ENCODE assay signal across 8 mouse cellular contexts in genomic region chr7:58626305-58627155, GRCm38 (mm10). TPM values are rescaled to one million over a fixed set of nuclear protein-coding genes. Genes with fewer than 3 reads are reported as not detected.
A peak's percentile ranks its signal among the peaks of the same experiment; 100 is the strongest.
DNase-seq lines count a peak whose midpoint lies in the region; ATAC-seq and TF ChIP-seq lines count a peak whose summit lies in the region.

No protein-coding gene starts in this region.

- peak; percentile 29 to 68 for DNase-seq in heart, adult 2 months
- DNase-seq in heart, embryonic 10.5 days (ENCODE audit: low spot score): no peak
- DNase-seq in Muller cell, postnatal 12 days (ENCODE audit: inconsistent ontology term): peak; percentile 11
- DNase-seq in gastrocnemius, adult 18-20 months (ENCODE audit: low spot score): peak; percentile 66
- no peak for DNase-seq in forebrain, embryonic 10.5 days (ENCODE audit: extremely low spot score, low spot score)
- DNase-seq in midbrain, embryonic 14.5 days: no peak
- no peak for DNase-seq in thymus, postnatal 25 days

- H3K4me2 ChIP-seq in lung, embryonic 15.5 days: no peak overlapping the region
- H3K4me2 ChIP-seq in midbrain, embryonic 14.5 days (ENCODE audit: low read length): no peak overlapping the region

- peak overlapping the region; percentile 62 for H3K27ac ChIP-seq in heart, adult 2 months
- no peak overlapping the region for H3K27ac ChIP-seq in heart, embryonic 10.5 days
- 0 out of 2 replicates have a peak overlapping the region, but pooled peaks have one; percentile 10 for H3K27ac ChIP-seq in lung, embryonic 15.5 days
- H3K27ac ChIP-seq in forebrain, embryonic 10.5 days: no peak overlapping the region
- H3K27ac ChIP-seq in midbrain, embryonic 14.5 days (replicated peaks; ENCODE audit: low read depth, low read length): no peak overlapping the region

- ATAC-seq in lung, embryonic 15.5 days (ENCODE audit: borderline replicate concordance, extremely low read depth, low FRiP score, low TSS enrichment): no peak
- ATAC-seq in midbrain, embryonic 14.5 days (ENCODE audit: low FRiP score, low TSS enrichment): no peak

- no peaks in the 10 kb centered on the region for H3K36me3 ChIP-seq in heart, adult 2 months (ENCODE audit: control insufficient read depth, insufficient read depth, low read length)
- H3K36me3 ChIP-seq in heart, embryonic 10.5 days: no peaks in the 10 kb centered on the region
- no peaks in the 10 kb centered on the region for H3K36me3 ChIP-seq in lung, embryonic 15.5 days
- no peaks in the 10 kb centered on the region for H3K36me3 ChIP-seq in forebrain, embryonic 10.5 days (replicated peaks)
- no peaks in the 10 kb centered on the region for H3K36me3 ChIP-seq in midbrain, embryonic 14.5 days (ENCODE audit: control insufficient read depth, insufficient read depth, low read length)

- H3K4me3 ChIP-seq in heart, adult 2 months: peak overlapping the region; percentile 7; the same call in 1 of the 2 replicates
- H3K4me3 ChIP-seq in heart, embryonic 10.5 days: no peak overlapping the region
- H3K4me3 ChIP-seq in lung, embryonic 15.5 days: no peak overlapping the region
- no peak overlapping the region for H3K4me3 ChIP-seq in forebrain, embryonic 10.5 days
- no peak overlapping the region for H3K4me3 ChIP-seq in midbrain, embryonic 14.5 days (replicated peaks; ENCODE audit: low read depth, low read length)

- H3K4me1 ChIP-seq in heart, adult 2 months (ENCODE audit: control insufficient read depth, insufficient read depth, low read length): no peaks in the 10 kb centered on the region
- no peaks in the 10 kb centered on the region for H3K4me1 ChIP-seq in heart, embryonic 10.5 days
- H3K4me1 ChIP-seq in lung, embryonic 15.5 days: no peaks in the 10 kb centered on the region
- no peaks in the 10 kb centered on the region for H3K4me1 ChIP-seq in forebrain, embryonic 10.5 days
- H3K4me1 ChIP-seq in midbrain, embryonic 14.5 days (ENCODE audit: control insufficient read depth, insufficient read depth, low read length): no peaks in the 10 kb centered on the region

- no peaks in the 10 kb centered on the region for H3K9me3 ChIP-seq in heart, embryonic 10.5 days
- no peaks in the 10 kb centered on the region for H3K9me3 ChIP-seq in lung, embryonic 15.5 days
- no peaks in the 10 kb centered on the region for H3K9me3 ChIP-seq in forebrain, embryonic 10.5 days
- no peaks in the 10 kb centered on the region for H3K9me3 ChIP-seq in midbrain, embryonic 14.5 days (ENCODE audit: control insufficient read depth, low read length)

- no peak for TF ChIP-seq CTCF in heart, adult 2 months (IDR thresholded peaks at IDR 0.05)

- no peak overlapping the region for H3K9ac ChIP-seq in heart, adult 2 months (ENCODE audit: low read depth, low read length)
- no peak overlapping the region for H3K9ac ChIP-seq in lung, embryonic 15.5 days
- H3K9ac ChIP-seq in midbrain, embryonic 14.5 days (replicated peaks; ENCODE audit: low read length): no peak overlapping the region

- H3K79me2 ChIP-seq in heart, adult 2 months (replicated peaks; ENCODE audit: control insufficient read depth, insufficient read depth, low read length): no peaks in the 10 kb centered on the region

- no peak for TF ChIP-seq EP300 in heart, adult 2 months (IDR thresholded peaks at IDR 0.05; ENCODE audit: insufficient read depth, low read depth, low read length)

- 37% methylated on average over 9 of the region's 9 CpGs for WGBS in heart, adult 2 months
- 79% methylated on average over 9 of the region's 9 CpGs for WGBS in heart, embryonic 10.5 days
- WGBS in lung, embryonic 15.5 days: 54% methylated on average over 9 of the region's 9 CpGs
- WGBS in forebrain, embryonic 10.5 days: 88% methylated on average over 9 of the region's 9 CpGs
- WGBS in midbrain, embryonic 14.5 days: 84% methylated on average over 9 of the region's 9 CpGs

- intact Hi-C loops in heart, adult 2 months (cut with DNase I): no loop called here

- no peaks in the 10 kb centered on the region for H3K27me3 ChIP-seq in heart, adult 2 months (ENCODE audit: control insufficient read depth, insufficient read depth, low read length)
- no peaks in the 10 kb centered on the region for H3K27me3 ChIP-seq in heart, embryonic 10.5 days (ENCODE audit: insufficient read depth, poor library complexity, severe bottlenecking)
- no peaks in the 10 kb centered on the region for H3K27me3 ChIP-seq in lung, embryonic 15.5 days
- no peaks in the 10 kb centered on the region for H3K27me3 ChIP-seq in forebrain, embryonic 10.5 days (ENCODE audit: poor library complexity, severe bottlenecking)
- no peaks in the 10 kb centered on the region for H3K27me3 ChIP-seq in midbrain, embryonic 14.5 days (ENCODE audit: control insufficient read depth, insufficient read depth, low read length)

- TF ChIP-seq POLR2A in heart, adult 2 months (IDR thresholded peaks at IDR 0.05; ENCODE audit: insufficient read depth, low read depth, low read length): no peak

RNA-seq across cellular contexts. Expression of gene Atp10a, which starts 29.4 kb away (rescaled TPM):
- total RNA-seq in heart, adult 2 months (2021): 1 to 10 TPM; 1.3 to 1.5 TPM
- polyA plus RNA-seq in heart, adult 2 months (2012; rRNA removed): 1.8 and 2.4 TPM in 2 replicates
- polyA plus RNA-seq in heart, embryonic 10.5 days (2016; fragmentation: Nextera tagmentation; extraction: Ambion mirVana): 1.7 and 3.5 TPM in 2 replicates
- total RNA-seq in gastrocnemius, adult 18-20 months (2021): 1 to 10 TPM in 1 of 2 experiments, under 1 TPM in 1; 0.94 to 1.5 TPM
- polyA plus RNA-seq in lung, embryonic 15.5 days (2015; fragmentation: Nextera tagmentation; extraction: Ambion mirVana): 3.6 and 4.2 TPM in 2 replicates
- polyA plus RNA-seq in forebrain, embryonic 10.5 days (2016; fragmentation: Nextera tagmentation; extraction: Ambion mirVana): 2.4 and 2.5 TPM in 2 replicates
- polyA plus RNA-seq in midbrain, embryonic 14.5 days (2014; fragmentation: Nextera tagmentation; extraction: Ambion mirVana): 0.86 and 1.1 TPM in 2 replicates

Comparison
In these comparisons a context has a peak if more than half of its experiments do, and no peak if none do; other contexts are left out.
1. DNase-seq: peak in heart, adult 2 months (2 of 2), Muller cell, postnatal 12 days (single experiment) and gastrocnemius, adult 18-20 months (single experiment); none in heart, embryonic 10.5 days (single experiment), forebrain, embryonic 10.5 days (single experiment), midbrain, embryonic 14.5 days (single experiment) and thymus, postnatal 25 days (single experiment).
2. H3K27ac ChIP-seq: peak in heart, adult 2 months (single experiment) and lung, embryonic 15.5 days (single experiment); none in heart, embryonic 10.5 days (single experiment), forebrain, embryonic 10.5 days (single experiment) and midbrain, embryonic 14.5 days (single experiment).